Mouse (Mus musculus) adipocyte (in vitro differentiated cells): ENCODE results near the gene Ern1.
"Not testable (repeated sequence)": the region's sequence is repeated elsewhere in the genome, so short reads cannot be mapped to it uniquely, and the experiment has no call there.

ENCODE experiments used
- DNase-seq: peaks from one replicate; pipeline ENCODE4 v3.0.0-alpha.2; 2016; ENCODE audit warnings: low spot score

The Ern1 gene

GRCm38 (mm10) chr11:106502631-106503424 lies 15.2 kb upstream of the Ern1 start:
- no peak for DNase-seq

- DNase-seq: no peak
Observed at GRCm38 (mm10) chr11:106502159-106502505, 14.5 kb upstream of the Ern1 start.

GRCm38 (mm10) chr11:106501308-106502158 lies 13.9 kb upstream of the Ern1 start:
- peak; percentile 87 for DNase-seq

- DNase-seq: peak; percentile 99
Observed at GRCm38 (mm10) chr11:106500393-106501307, 13.0 kb upstream of the Ern1 start.

GRCm38 (mm10) chr11:106498739-106499379 lies 11.2 kb upstream of the Ern1 start:
- no peak for DNase-seq

GRCm38 (mm10) chr11:106497926-106498325 lies 10.3 kb upstream of the Ern1 start:
- no peak for DNase-seq

- DNase-seq: not testable (repeated sequence)
Observed at GRCm38 (mm10) chr11:106497009-106497408, 9.4 kb upstream of the Ern1 start.

GRCm38 (mm10) chr11:106492984-106493669 lies 5.5 kb upstream of the Ern1 start:
- no peak for DNase-seq

- peak; percentile 91 for DNase-seq
Observed at GRCm38 (mm10) chr11:106491393-106491792, 3.7 kb upstream of the Ern1 start.

- DNase-seq: not testable (repeated sequence)
Observed at GRCm38 (mm10) chr11:106490600-106490999, 2.9 kb upstream of the Ern1 start.

- no peak for DNase-seq
Observed at GRCm38 (mm10) chr11:106490057-106490456, 2.4 kb upstream of the Ern1 start.

- no peak for DNase-seq
Observed at GRCm38 (mm10) chr11:106489036-106489693, 1.5 kb upstream of the Ern1 start.

GRCm38 (mm10) chr11:106488126-106488561 lies 492 bp upstream of the Ern1 start:
- no peak for DNase-seq

GRCm38 (mm10) chr11:106486866-106487732 lies 553 bp downstream of the Ern1 start:
- peak; percentile 39 for DNase-seq

GRCm38 (mm10) chr11:106486042-106486865 lies 1.4 kb downstream of the Ern1 start:
- DNase-seq: no peak

- DNase-seq: no peak
Observed at GRCm38 (mm10) chr11:106485611-106486010, 2.0 kb downstream of the Ern1 start.

GRCm38 (mm10) chr11:106484875-106485274 lies 2.8 kb downstream of the Ern1 start:
- DNase-seq: no peak

- no peak for DNase-seq
Observed at GRCm38 (mm10) chr11:106482867-106483266, 4.8 kb downstream of the Ern1 start.
